Mouse (Mus musculus): Measurements from ENCODE around the gene Tmem178b.

DNA sequence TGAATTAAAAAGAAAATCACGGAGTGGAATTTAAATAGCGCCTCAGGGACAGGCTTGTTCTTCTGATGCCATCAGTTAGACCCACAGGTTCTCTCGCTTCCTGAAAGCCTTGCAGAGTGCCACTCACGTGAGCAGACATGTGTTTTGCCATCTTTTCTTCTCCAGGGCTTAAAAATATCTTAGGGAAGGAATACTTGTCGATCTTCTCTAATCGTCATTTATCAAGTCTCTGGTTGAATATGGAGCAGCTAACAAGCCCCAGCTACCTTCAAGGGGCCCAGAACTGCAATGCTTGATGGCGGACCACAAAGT is 189.1 kb downstream of the Tmem178b start:
- TF ChIP-seq POLR2A (IDR thresholded peaks at IDR 0.05; ENCODE audit: low read depth, low read length) = no peak
- TF ChIP-seq CTCF (IDR thresholded peaks at IDR 0.05; ENCODE audit: borderline replicate concordance, insufficient read depth, low read length) = no peak

All from embryonic fibroblast, embryonic 13.5 days (primary cell).